Mouse (Mus musculus) forebrain, postnatal 0 days (tissue): ENCODE data around the gene Atp5e. TPM values are rescaled to one million over a fixed set of nuclear protein-coding genes. Genes with fewer than 3 reads are reported as not detected.

ENCODE experiments used
- ATAC-seq: fragments of 200-750 bp; cut with Nextera tagmentation; 2 replicates; pipeline ENCODE4 v1.8.0; 2017; ENCODE audit warnings: mild to moderate bottlenecking, moderate library complexity
- DNase-seq: peaks from one replicate; pipeline ENCODE4 v3.0.0-alpha.2; 2015
- H3K27ac ChIP-seq: fragments of 300-500 bp; sonication (generic); 2 replicates; pipeline ENCODE4 v1.5.1; 2014; ENCODE audit warnings: low read depth, mild to moderate bottlenecking, antibody characterized with exemption, low read length, moderate library complexity, mixed read lengths
- H3K27me3 ChIP-seq: fragments of 300-500 bp; sonication (generic); 2 replicates; pipeline ENCODE4 v1.6.1; 2014; ENCODE audit warnings: mild to moderate bottlenecking, low read length, mixed read lengths; ENCODE audit not compliant: insufficient read depth
- H3K36me3 ChIP-seq: fragments of 300-500 bp; sonication (generic); 2 replicates; pipeline ENCODE4 v1.6.1; 2014; ENCODE audit warnings: mild to moderate bottlenecking, moderate library complexity; ENCODE audit not compliant: insufficient read depth
- H3K4me1 ChIP-seq: fragments of 300-500 bp; sonication (generic); 2 replicates; pipeline ENCODE4 v1.6.1; 2014; ENCODE audit warnings: antibody characterized with exemption; ENCODE audit not compliant: insufficient read depth
- H3K4me2 ChIP-seq: fragments of 300-500 bp; sonication (generic); 2 replicates; pipeline ENCODE4 v1.6.1; 2014; ENCODE audit warnings: low read depth, mild to moderate bottlenecking, moderate library complexity
- H3K4me3 ChIP-seq: fragments of 300-500 bp; sonication (generic); 2 replicates; pipeline ENCODE4 v1.5.1; 2014; ENCODE audit warnings: low read depth, low read length, mixed read lengths
- H3K9ac ChIP-seq: fragments of 300-500 bp; sonication (generic); 2 replicates; pipeline ENCODE4 v1.6.1; 2014; ENCODE audit warnings: mild to moderate bottlenecking
- H3K9me3 ChIP-seq: fragments of 300-500 bp; sonication (generic); 2 replicates; pipeline ENCODE4 v1.6.1; 2016; ENCODE audit warnings: low read length
- CTCF ChIP-seq: sonication (generic); IDR thresholded peaks from 2 replicates; pipeline ENCODE4 v1.5.1; 2016; ENCODE audit warnings: antibody characterized with exemption, control low read depth, low read depth
- WGBS: fragments of 180-500 bp; shearing (Covaris S2); extraction: QIAGEN DNeasy Blood & Tissue Kit; methylation state at CpG from one replicate; pipeline ENCODE4 v1.1.7; 2014; 5-methylcytosine and 5-hydroxymethylcytosine counted together
- polyA plus RNA-seq: library from polyadenylated mRNA; unstranded; fragments of >200 nt; fragmentation: Nextera tagmentation; extraction: Ambion mirVana; gene quantifications from 2 replicates; pipeline ENCODE4 v1.2.1, GENCODE M21; 2015
- total RNA-seq: library from RNA; depleted of rRNA; stranded (reverse); fragments of >200 nt; gene quantifications from 2 replicates; pipeline ENCODE4 v1.2.3, GENCODE M21; 2014; rRNA removed

Gene Atp5e
- total and polyA plus RNA-seq, 2 experiments from 2014 or later: 587 to 714 TPM

DNA sequence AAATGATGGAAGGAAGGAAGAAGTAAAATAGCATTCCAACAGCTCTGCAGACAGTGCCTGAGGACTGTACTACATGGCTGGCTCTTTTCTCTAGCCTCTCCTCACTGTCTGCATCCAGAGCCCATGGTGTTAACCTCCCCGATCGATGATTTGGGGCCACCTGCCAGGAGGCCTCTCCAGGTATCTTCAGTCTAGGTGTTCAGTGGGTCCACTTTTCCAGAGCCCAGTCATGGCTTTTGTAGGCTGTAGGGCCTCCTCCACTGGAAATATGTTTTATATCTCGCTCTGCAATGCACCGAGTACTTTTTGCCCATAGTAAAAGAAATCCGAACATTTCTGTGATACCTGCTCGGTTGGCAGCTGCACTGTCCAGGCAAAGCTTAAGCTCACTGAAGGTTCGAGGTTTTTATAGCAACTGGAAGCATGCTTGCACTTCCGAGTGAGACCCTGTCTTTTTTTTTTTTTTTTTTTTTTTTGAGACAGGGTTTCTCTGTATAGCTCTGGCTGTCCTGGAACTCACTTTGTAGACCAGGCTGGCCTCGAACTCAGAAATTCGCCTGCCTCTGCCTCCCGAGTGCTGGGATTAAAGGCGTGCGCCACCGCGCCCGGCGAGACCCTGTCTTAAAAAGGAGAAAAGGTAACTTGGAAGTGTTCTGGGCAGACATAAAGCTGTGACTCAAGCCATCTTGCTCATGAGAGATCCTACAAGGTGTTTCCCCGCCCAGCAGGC, 48.7 kb downstream of the Atp5e start:
- Histone ChIP-seq H3K36me3 (no peaks in the 10 kb centered on the region), H3K4me2 (peak overlapping the region; percentile 95), H3K9me3 (no peaks in the 10 kb centered on the region), H3K4me1 (peaks cover 8% of the 10 kb centered on the region), H3K4me3 (peak overlapping the region; percentile 80), H3K27ac (no peak overlapping the region), H3K9ac (no peak overlapping the region), H3K27me3 (no peaks in the 10 kb centered on the region)
- no peak for TF ChIP-seq CTCF
- 47% methylated on average over 17 of the region's 18 CpGs for WGBS
- no peak for DNase-seq
- ATAC-seq: no peak

DNA sequence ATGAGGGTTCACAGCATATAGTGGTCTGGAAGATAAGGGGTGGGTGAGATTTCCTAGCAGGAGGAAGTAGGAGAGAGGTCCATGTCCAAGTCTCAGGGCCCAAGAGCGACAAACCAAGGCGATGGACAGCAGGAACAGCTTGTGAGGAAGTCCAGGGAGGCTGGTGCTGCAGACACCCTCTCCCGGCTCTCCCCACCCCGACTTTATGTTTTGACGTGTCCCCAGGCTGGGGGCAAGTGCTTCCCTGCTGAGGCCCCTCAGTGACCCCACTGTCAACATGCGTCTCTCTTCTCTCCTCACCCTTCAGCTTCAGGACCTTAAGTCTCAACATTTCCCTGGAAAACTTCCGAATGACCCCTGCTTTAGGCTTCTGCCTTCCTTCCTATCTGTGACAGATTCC, 50.8 kb downstream of the Atp5e start:
- no peak overlapping the region for H3K4me3 ChIP-seq
- peaks cover 8% of the 10 kb centered on the region for H3K4me1 ChIP-seq
- TF ChIP-seq CTCF: no peak
- no peak overlapping the region for H3K9ac ChIP-seq
- H3K27me3 ChIP-seq: no peaks in the 10 kb centered on the region
- no peaks in the 10 kb centered on the region for H3K9me3 ChIP-seq
- DNase-seq (no peak), ATAC-seq (no peak)
- no peak overlapping the region for H3K4me2 ChIP-seq
- no peaks in the 10 kb centered on the region for H3K36me3 ChIP-seq
- WGBS: 86% methylated on average over 7 of the region's 7 CpGs
- H3K27ac ChIP-seq: no peak overlapping the region

Other genes with a start within 250 kb of the Atp5e start
- gene Gnas, start 179.8 kb downstream of the Atp5e start, total RNA-seq: 1,201 and 1,512 TPM in 2 replicates
- gene Gnas, start 179.8 kb downstream of the Atp5e start, polyA plus RNA-seq: 1,404 and 1,604 TPM in 2 replicates
- not detected in 2 replicates for gene Gm20721, start 117.4 kb downstream of the Atp5e start, total RNA-seq
- gene Gm20721, start 117.4 kb downstream of the Atp5e start, polyA plus RNA-seq: 8.6 and 10.5 TPM in 2 replicates
- 45.6 and 65.6 TPM in 2 replicates for gene Nelfcd, start 48.3 kb downstream of the Atp5e start, total RNA-seq
- 75.7 and 90.7 TPM in 2 replicates for gene Nelfcd, start 48.3 kb downstream of the Atp5e start, polyA plus RNA-seq
- 53.9 and 59.9 TPM in 2 replicates for gene Ctsz, start 25.1 kb downstream of the Atp5e start, total RNA-seq
- gene Ctsz, start 25.1 kb downstream of the Atp5e start, polyA plus RNA-seq: 72.3 and 74.7 TPM in 2 replicates
- 0.38 TPM in 1 of 2 replicates, not detected in the other for gene Tubb1, start 13.4 kb downstream of the Atp5e start, total RNA-seq
- gene Tubb1, start 13.4 kb downstream of the Atp5e start, polyA plus RNA-seq: 0.11 TPM in 1 of 2 replicates, not detected in the other
- gene Prelid3b, start 9.0 kb upstream of the Atp5e start, total RNA-seq: 68.7 and 77.2 TPM in 2 replicates
- 106 and 107 TPM in 2 replicates for gene Prelid3b, start 9.0 kb upstream of the Atp5e start, polyA plus RNA-seq
- under 0.01 and 0.15 TPM in 2 replicates for gene Zfp831, start 179.4 kb upstream of the Atp5e start, total RNA-seq
- 0.02 TPM in 1 of 2 replicates, not detected in the other for gene Zfp831, start 179.4 kb upstream of the Atp5e start, polyA plus RNA-seq